Mouse (Mus musculus): ENCODE data around the gene Fundc2. TPM values are rescaled to one million over a fixed set of nuclear protein-coding genes. Genes with fewer than 3 reads are reported as not detected.
A peak's percentile ranks its signal among the peaks of the same experiment; 100 is the strongest.

Gene Fundc2
- 100 to 1,000 TPM; 218 to 237 TPM for total RNA-seq (2021)
- long read RNA-seq, experiment 1, transcript Fundc2-201 (5 exons, 2,562 nt): major isoform, 155 of 191 reads
- long read RNA-seq, experiment 1, partial matches to known transcripts: 27 of 191 reads
- long read RNA-seq, experiment 1, other reads (novel, unspliced or antisense): 9 of 191 reads
- long read RNA-seq, experiment 2, transcript Fundc2-201 (5 exons, 2,562 nt): major isoform, 136 of 160 reads
- long read RNA-seq, experiment 2, partial matches to known transcripts: 14 of 160 reads
- long read RNA-seq, experiment 2, other reads (novel, unspliced or antisense): 10 of 160 reads

DNA sequence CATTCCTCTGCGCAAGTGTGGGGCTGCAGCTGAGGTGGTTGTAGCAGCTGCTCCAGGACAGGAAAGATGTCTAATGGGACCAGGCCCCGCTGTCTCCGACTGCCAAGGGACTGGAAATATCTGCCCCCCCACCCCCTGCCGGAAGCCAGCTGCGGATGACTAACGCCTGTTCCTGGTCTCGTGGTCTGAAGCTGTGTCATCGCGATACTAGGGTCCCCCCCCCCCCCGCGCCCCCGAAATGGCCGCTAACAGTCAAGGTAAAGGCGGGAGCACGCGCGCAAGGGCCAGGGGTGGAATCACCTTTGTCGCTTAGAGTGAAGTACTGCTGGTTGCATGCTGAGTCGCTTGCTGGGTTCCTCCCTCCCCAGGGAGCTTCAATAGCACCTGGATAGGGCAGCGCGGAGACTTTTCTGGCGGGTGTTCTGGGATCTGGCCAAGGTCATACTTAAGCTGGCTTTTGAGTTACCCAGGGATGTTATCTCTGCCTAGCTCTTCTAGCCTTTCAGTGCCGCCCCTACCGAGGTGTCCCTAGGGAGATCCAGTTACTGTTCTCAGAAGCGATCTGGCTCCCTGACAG, at the start of gene Fundc2, which contains the start of gene F8:
TSS of gene Fundc2 (plus strand) at position 205 of the 577 bp plus-strand sequence.
TSS of gene F8 (minus strand) at position 421 of the 577 bp plus-strand sequence.
- peak; percentile 72 for DNase-seq (ENCODE audit: low spot score)

DNA sequence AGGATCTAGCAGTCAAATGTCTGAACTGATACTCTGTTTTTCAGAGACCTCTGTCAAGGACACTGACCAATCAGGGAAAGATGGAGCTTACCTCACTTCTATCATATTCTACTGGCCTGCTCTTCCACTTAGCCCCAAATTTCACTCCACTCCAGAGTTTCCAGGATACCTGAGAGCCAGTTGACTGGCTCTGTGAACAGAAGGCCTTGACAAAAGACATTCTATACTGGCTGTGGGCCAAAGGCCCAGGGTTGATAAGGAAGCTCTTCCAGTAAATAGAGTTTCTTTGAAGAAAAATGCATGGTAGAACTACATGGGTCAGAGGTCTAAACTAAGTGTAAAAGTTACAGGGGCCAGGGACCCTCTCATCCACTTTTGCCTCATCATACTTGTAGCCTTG, 12.0 kb upstream of the Fundc2 start:
- DNase-seq (ENCODE audit: low spot score): no peak

DNA sequence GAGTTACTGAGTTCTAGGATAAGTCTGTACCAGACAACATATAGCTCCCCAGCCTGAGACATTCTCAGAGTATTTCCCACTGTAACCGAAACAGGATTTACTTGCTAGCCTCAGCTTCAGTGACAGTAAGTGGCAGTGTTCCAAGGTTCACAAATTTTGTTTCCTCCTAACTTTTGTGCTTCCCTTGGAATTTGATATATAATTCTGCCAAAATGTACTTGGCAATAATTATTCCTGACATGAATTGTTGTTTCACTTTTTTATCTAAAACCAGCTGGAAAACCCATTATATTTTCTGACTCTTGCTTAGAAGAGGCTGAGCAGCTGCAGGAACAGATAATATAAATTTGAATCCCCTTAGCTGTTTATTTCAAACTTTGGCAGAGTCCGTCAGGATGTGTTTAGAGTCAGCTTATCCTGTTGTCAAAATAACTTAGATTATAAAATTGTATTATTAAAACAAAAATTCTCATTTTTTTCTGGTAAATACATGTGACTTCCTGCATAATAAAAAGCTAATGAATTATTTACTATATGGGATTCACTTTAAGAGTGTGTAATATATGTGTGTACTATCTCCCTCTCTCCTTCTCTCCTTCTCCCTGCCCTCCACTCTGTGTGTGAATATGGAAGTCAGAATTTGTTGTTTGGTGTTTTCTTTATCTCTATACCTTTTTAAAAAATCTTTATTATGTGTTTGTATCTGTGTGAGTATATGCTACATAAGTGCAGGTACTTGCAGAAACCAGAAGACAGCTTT, 9.4 kb upstream of the Fundc2 start:
- no peak for DNase-seq (ENCODE audit: low spot score)

- DNase-seq (ENCODE audit: low spot score): no peak
These were observed 5.4 kb upstream of the Fundc2 start for GRCm38 (mm10) chrX:75376815-75377214.

DNA sequence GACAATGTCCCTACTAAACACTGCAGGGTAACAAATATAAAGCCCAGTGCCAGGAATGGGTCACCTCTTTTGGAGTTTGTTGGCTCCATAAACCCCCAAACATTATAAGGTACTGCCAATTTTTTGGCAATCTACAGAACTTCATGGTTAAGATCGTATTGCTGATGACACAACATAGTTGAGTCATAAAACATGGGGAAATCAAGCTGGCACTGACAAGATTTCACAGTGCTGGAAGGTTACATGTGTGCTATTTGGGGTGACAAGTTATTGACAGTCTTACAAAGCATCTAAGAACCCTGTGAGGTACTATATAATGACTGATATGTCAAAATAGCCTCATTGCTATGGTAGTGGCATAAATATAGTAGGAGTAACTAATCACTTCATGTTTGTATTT, 1.0 kb upstream of the Fundc2 start:
- no peak for DNase-seq (ENCODE audit: low spot score)

DNA sequence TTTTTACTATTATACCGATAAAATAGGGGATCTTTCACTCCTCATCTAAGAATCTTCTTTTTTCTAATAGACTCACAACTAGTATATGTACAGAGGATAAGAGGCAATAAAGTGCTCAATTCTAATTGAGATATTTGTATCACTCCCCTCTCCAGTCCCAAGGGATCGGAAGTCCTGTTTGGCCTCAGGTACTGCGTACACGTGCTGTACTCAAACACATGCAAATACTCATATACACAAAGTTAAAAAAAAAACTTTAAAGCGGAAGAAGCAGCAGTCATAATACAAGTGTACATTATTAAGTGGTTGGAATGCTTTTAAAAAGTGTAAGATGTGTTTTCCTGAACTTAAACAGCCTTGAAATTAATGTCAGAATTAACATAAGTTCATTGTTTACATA, 500 bp upstream of the Fundc2 start:
- no peak for DNase-seq (ENCODE audit: low spot score)

DNA sequence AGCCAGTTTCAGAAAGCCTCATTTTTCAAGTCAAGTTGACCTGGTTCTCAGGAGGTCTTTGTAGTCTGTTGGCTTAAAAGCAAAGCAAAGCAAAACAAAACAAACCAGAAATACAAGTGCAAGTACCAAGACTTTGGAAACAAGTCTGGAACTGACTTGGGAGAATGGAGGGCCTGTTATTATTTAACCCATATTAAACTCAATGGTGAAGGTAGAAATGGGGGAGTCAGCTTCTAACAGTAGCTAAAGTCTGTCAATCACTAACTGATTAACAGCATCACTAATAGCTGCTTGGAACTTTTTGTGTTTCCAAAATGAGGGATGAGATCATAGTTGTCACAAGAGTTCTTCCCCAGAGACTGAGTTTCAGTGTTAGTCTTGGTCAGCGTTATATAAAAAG, 17.3 kb downstream of the Fundc2 start:
- DNase-seq (ENCODE audit: low spot score): no peak

- DNase-seq (ENCODE audit: low spot score): no peak
These were observed 20.5 kb downstream of the Fundc2 start for GRCm38 (mm10) chrX:75402668-75403067.

GRCm38 (mm10) chrX:75403350-75403749, 21.2 kb downstream of the Fundc2 start:
- DNase-seq (ENCODE audit: low spot score): no peak

DNA sequence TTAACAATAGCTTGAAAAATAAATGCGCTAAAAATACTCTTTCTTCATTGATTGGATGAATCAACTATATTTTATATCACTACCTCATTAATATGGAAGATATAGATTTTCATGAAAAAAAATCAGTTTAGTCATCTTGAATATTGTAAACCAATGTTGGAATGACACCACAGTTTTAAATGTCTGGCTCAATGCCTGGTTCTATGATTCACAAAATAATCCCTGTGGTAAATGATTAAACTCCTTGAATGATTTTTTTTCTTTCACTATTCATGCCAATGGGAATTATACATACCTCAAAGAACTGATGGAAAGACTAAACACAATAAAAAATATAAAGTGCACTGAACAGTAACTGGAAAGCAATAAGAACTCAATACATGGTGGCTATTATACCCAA, 27.5 kb downstream of the Fundc2 start:
- no peak for DNase-seq (ENCODE audit: low spot score)

DNA sequence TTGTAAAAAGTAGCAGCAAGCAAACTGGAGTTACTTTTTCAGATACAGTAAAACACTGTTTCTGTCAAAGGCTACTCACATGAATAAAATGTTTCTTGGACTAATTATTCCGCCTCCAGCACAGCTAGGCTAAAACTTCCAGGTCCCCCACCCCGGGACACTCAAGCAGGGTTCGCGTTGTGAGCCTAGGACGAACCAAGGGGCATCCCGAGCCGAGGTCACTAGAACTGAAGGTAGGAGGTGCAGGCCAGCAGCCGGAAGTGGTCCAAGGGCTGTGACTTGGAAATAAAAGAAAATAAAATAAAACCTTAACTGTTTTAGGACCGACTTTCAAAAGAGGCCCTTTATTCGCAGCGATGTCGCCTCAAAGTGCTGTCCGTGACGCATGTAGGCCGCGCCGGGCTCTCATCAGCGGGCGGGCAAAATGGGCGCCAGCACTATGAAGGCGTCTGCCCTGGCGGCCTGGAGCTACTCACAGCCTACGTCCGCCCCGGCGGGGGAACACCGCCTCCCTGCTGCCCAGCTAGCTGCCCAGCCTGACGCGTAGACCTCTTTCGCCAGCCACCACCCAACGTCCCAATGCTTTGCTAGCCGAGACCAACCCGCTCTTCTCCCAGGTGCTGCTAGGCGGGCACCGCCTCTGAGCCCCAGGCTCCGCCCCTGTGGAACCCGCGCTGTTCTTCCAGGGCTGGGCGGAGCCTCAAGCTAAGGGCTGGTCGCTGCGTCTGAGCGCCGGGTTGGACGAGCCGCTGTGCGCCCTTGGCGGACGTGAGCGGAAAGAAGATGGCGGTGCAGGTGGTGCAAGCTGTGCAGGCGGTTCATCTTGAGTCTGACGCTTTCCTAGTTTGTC, 34.0 kb downstream of the Fundc2 start, which contains the start of the genes Cmc4, Mtcp1 and Brcc3:
TSS of gene Cmc4 (minus strand) at position 649 of the 850 bp plus-strand sequence.
TSS of gene Mtcp1 (minus strand) at position 653 of the 850 bp plus-strand sequence.
TSS of gene Brcc3 (plus strand) at position 693 of the 850 bp plus-strand sequence.
- DNase-seq (ENCODE audit: low spot score): peak; percentile 81

Other genes starting within 250 kb of the Fundc2 start
- gene Smim9, start 218.6 kb upstream of the Fundc2 start, total RNA-seq (2021): not detected
- 1 to 10 TPM in 1 of 2 experiments, under 1 TPM in 1; 0.66 to 1.0 TPM for gene F8, start 216 bp downstream of the Fundc2 start, total RNA-seq (2021)
- 1 to 10 TPM; 7.6 to 9.1 TPM for gene Cmc4, start 34.2 kb downstream of the Fundc2 start, total RNA-seq (2021)
- gene Mtcp1, start 34.2 kb downstream of the Fundc2 start, total RNA-seq (2021): 1 to 10 TPM; 1.9 to 2.3 TPM
- 10 to 100 TPM; 22.0 to 25.1 TPM for gene Brcc3, start 34.2 kb downstream of the Fundc2 start, total RNA-seq (2021)
- gene Vbp1, start 131.9 kb downstream of the Fundc2 start, total RNA-seq (2021): 10 to 100 TPM; 35.4 to 37.2 TPM
- gene Rab39b, start 195.8 kb downstream of the Fundc2 start, total RNA-seq (2021): under 1 TPM; 0.07 to 0.21 TPM

Data from gastrocnemius, adult 18-20 months (tissue).